Mouse (Mus musculus): Measurements from ENCODE around the gene Tlr7. TPM values are rescaled to one million over a fixed set of nuclear protein-coding genes. Genes with fewer than 3 reads are reported as not detected.

The Tlr7 gene
- polyA plus RNA-seq (2017; shearing (Covaris generic)): 15.2 TPM

GRCm38 (mm10) chrX:167330399-167330798, at the start of gene Tlr7:
Gene Tlr7 (minus strand): TSS chrX:167330558.

GRCm38 (mm10) chrX:167264086-167264485, 66.3 kb downstream of the Tlr7 start, which contains the start of gene Tlr8:
Gene Tlr8 (minus strand): TSS chrX:167264329.

Other genes with a start within 250 kb of the Tlr7 start
- 16,634 TPM for gene Tmsb4x, start 121.2 kb downstream of the Tlr7 start, polyA plus RNA-seq (2017; shearing (Covaris generic))
- 0.39 TPM for gene Tlr8, start 66.2 kb downstream of the Tlr7 start, polyA plus RNA-seq (2017; shearing (Covaris generic))
- gene Prps2, start 52.2 kb upstream of the Tlr7 start, polyA plus RNA-seq (2017; shearing (Covaris generic)): 79.8 TPM

Data from inflammation-experienced regulatory T-cells, adult 16 weeks (primary cell).